Mouse (Mus musculus) NIH3T3 (cell line): ENCODE measurements around the gene Adamts16.

Experiments used
- DNase-seq: peaks from one replicate; pipeline ENCODE4 v3.0.0-alpha.2; 2012; ENCODE audit warnings: low read depth

Gene Adamts16

GRCm38 (mm10) chr13:70713331-70713730 lies 128.3 kb downstream of the Adamts16 start:
- peak; percentile 91 for DNase-seq

GRCm38 (mm10) chr13:70707158-70707854 lies 134.3 kb downstream of the Adamts16 start:
- DNase-seq: no peak

- DNase-seq: no peak
Measured at GRCm38 (mm10) chr13:70702904-70703303, 138.7 kb downstream of the Adamts16 start.

- no peak for DNase-seq
Measured at GRCm38 (mm10) chr13:70698812-70699387, 142.7 kb downstream of the Adamts16 start.

- peak; percentile 58 for DNase-seq
Measured at GRCm38 (mm10) chr13:70689452-70689960, 152.1 kb downstream of the Adamts16 start.

- no peak for DNase-seq
Measured at GRCm38 (mm10) chr13:70685825-70686224, 155.8 kb downstream of the Adamts16 start.

GRCm38 (mm10) chr13:70684976-70685609 lies 156.5 kb downstream of the Adamts16 start:
- peak; percentile 52 for DNase-seq

- no peak for DNase-seq
Measured at GRCm38 (mm10) chr13:70681411-70682183, 160.0 kb downstream of the Adamts16 start.

- no peak for DNase-seq
Measured at GRCm38 (mm10) chr13:70680316-70680715, 161.3 kb downstream of the Adamts16 start.
